Mouse (Mus musculus) lung, postnatal 0 days (tissue): Measurements from ENCODE around the gene Trim46. TPM values are rescaled to one million over a fixed set of nuclear protein-coding genes. Genes with fewer than 3 reads are reported as not detected.
A peak's percentile ranks its signal among the peaks of the same experiment; 100 is the strongest.

Experiments used
- ATAC-seq: fragments of 200-750 bp; cut with Nextera tagmentation; 2 replicates; pipeline ENCODE4 v1.8.0; 2017; ENCODE audit warnings: moderate library complexity
- DNase-seq: peaks from one replicate; pipeline ENCODE4 v3.0.0-alpha.2; 2016; ENCODE audit warnings: low spot score
- H3K27ac ChIP-seq: fragments of 300-500 bp; sonication (generic); 2 replicates; pipeline ENCODE4 v1.5.1; 2014; ENCODE audit warnings: antibody characterized with exemption, mild to moderate bottlenecking, low read length, mixed read lengths
- H3K27me3 ChIP-seq: fragments of 300-500 bp; sonication (generic); replicated peaks from 2 replicates; pipeline ENCODE4 v1.6.1; 2014; ENCODE audit warnings: low read length, mixed read lengths; ENCODE audit not compliant: insufficient read depth
- H3K36me3 ChIP-seq: fragments of 300-500 bp; sonication (generic); 2 replicates; pipeline ENCODE4 v1.6.1; 2014; ENCODE audit warnings: low read length, mixed read lengths; ENCODE audit not compliant: insufficient read depth
- H3K4me1 ChIP-seq: fragments of 300-500 bp; sonication (generic); 2 replicates; pipeline ENCODE4 v1.6.1; 2014; ENCODE audit warnings: antibody characterized with exemption, low read depth, low read length, mixed read lengths; ENCODE audit not compliant: insufficient read depth
- H3K4me2 ChIP-seq: fragments of 300-500 bp; sonication (generic); replicated peaks from 2 replicates; pipeline ENCODE4 v1.6.1; 2014; ENCODE audit warnings: low read depth, mild to moderate bottlenecking, low read length, moderate library complexity, mixed read lengths
- H3K4me3 ChIP-seq: fragments of 300-500 bp; sonication (generic); 2 replicates; pipeline ENCODE4 v1.5.1; 2014; ENCODE audit warnings: low read depth, low read length
- H3K9ac ChIP-seq: fragments of 300-500 bp; sonication (generic); replicated peaks from 2 replicates; pipeline ENCODE4 v1.6.1; 2014; ENCODE audit warnings: low read depth, mild to moderate bottlenecking
- H3K9me3 ChIP-seq: fragments of 300-500 bp; sonication (generic); 2 replicates; pipeline ENCODE4 v1.6.1; 2016; ENCODE audit warnings: low read length, mixed read lengths
- CTCF ChIP-seq: IDR thresholded peaks from 2 replicates; pipeline ENCODE4 v1.5.1; 2016; ENCODE audit warnings: antibody characterized with exemption, mild to moderate bottlenecking
- EP300 ChIP-seq: IDR thresholded peaks from 2 replicates; pipeline ENCODE4 v1.6.1; 2016; ENCODE audit warnings: antibody characterized with exemption, mild to moderate bottlenecking, control low read depth
- WGBS: fragments of 180-500 bp; shearing (Covaris S2); extraction: QIAGEN DNeasy Blood & Tissue Kit; methylation state at CpG from one replicate; pipeline ENCODE4 v1.1.7; 2014; 5-methylcytosine and 5-hydroxymethylcytosine counted together
- polyA plus RNA-seq: library from polyadenylated mRNA; unstranded; fragments of >200 nt; fragmentation: Nextera tagmentation; extraction: Ambion mirVana; gene quantifications from 2 replicates; pipeline ENCODE4 v1.2.1, GENCODE M21; 2015

Gene Trim46
- polyA plus RNA-seq, 1 experiment from 2014 or later = 1.8 TPM

DNA sequence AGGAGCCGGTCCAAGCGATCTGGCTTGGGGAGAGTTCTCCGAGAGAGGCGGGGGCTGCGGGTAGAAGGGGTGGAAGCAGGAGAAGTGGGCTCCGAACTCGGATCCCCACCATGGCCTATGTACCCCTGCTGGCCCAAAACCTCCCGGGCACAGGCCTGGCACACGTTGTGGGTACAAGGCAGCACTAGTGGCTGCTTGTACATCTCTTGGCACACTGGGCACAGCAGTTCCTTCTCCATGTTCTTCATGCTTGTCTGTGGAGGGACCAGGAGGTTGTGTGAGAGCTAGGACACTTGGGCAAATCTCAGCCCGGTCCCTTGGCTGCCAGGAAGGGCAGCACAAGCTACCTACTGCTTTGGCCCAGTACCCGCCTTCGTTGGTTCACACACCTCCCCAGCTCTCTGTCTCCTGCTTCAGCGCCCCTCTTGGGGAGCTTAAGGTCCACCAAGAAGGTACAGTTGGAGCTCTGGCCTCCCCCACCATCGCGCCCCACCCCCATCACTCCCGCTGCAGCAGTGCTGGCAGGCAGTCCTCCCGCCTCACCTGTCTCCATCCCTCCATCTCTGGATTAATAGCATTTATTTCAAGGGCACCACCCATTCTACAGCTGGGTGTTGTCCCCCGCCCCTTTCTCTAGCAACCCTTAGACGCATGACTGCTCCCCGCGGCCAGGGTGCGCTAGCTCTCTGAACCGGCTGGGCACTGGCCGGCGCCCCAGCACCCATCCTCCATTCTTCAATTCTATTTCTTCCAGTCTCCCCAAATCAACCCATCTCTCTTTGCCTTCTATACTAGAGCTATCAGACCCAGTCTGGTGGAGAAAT, 1.7 kb downstream of the Trim46 start:
- DNase-seq (peak; percentile 71), ATAC-seq (0 out of 2 replicates have a peak, but pooled peaks have one; percentile 18)
- Histone ChIP-seq H3K27me3 (peaks cover 6% of the 10 kb centered on the region), H3K4me2 (peak overlapping the region; percentile 54), H3K27ac (no peak overlapping the region), H3K4me3 (0 out of 2 replicates have a peak overlapping the region, but pooled peaks have one; percentile 19), H3K9ac (no peak overlapping the region), H3K9me3 (no peaks in the 10 kb centered on the region), H3K4me1 (peaks cover 25% of the 10 kb centered on the region), H3K36me3 (no peaks in the 10 kb centered on the region)
- 17% methylated on average over 25 of the region's 25 CpGs for WGBS
- TF ChIP-seq CTCF = peak; percentile 51
- no peak for TF ChIP-seq EP300

DNA sequence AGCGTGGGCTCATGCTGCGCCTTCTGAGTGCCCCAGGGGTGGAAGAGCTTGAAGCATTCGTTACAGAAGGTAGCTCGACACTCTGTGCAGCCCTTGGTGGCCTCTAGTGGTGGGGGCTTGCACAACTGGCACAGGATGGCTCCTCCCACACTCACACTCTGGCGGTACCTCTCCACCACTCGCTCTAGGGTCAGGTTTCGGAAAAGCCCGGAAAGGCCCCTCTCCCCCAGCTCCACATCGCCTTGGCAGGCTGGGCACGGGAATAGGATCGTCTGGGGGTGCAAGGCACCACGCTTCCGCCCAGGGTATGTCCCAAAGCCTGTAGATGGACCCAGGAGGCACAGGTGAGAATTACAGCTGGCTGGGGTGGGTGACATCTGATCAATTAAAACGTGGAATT, 2.5 kb downstream of the Trim46 start:
- 14% methylated on average over 14 of the region's 14 CpGs for WGBS
- H3K27me3 ChIP-seq = peaks cover 6% of the 10 kb centered on the region
- 0 out of 2 replicates have a peak overlapping the region, but pooled peaks have one; percentile 11 for H3K4me2 ChIP-seq
- H3K4me3 ChIP-seq = no peak overlapping the region
- ATAC-seq (peak; percentile 62), DNase-seq (peak; percentile 87)
- peaks cover 25% of the 10 kb centered on the region for H3K4me1 ChIP-seq
- H3K9me3 ChIP-seq = no peaks in the 10 kb centered on the region
- H3K27ac ChIP-seq = no peak overlapping the region
- no peak overlapping the region for H3K9ac ChIP-seq
- no peak for TF ChIP-seq EP300
- TF ChIP-seq CTCF = peak; percentile 72
- H3K36me3 ChIP-seq = no peaks in the 10 kb centered on the region

GRCm38 (mm10) chr3:89242331-89242895, 3.7 kb downstream of the Trim46 start:
- DNase-seq (peak; percentile 85), ATAC-seq (no peak)
- H3K4me2 ChIP-seq = no peak overlapping the region
- H3K9ac ChIP-seq = no peak overlapping the region
- WGBS = 70% methylated on average over 9 of the region's 9 CpGs
- peaks cover 6% of the 10 kb centered on the region for H3K27me3 ChIP-seq
- no peaks in the 10 kb centered on the region for H3K9me3 ChIP-seq
- peaks cover 25% of the 10 kb centered on the region for H3K4me1 ChIP-seq
- TF ChIP-seq EP300 (no peak), CTCF (peak; percentile 87)
- no peak overlapping the region for H3K27ac ChIP-seq
- no peak overlapping the region for H3K4me3 ChIP-seq
- no peaks in the 10 kb centered on the region for H3K36me3 ChIP-seq

- no peak for DNase-seq
- Histone ChIP-seq H3K9me3 (no peaks in the 10 kb centered on the region), H3K27ac (no peak overlapping the region), H3K4me1 (peaks cover 3% of the 10 kb centered on the region), H3K4me3 (no peak overlapping the region), H3K27me3 (no peaks in the 10 kb centered on the region), H3K4me2 (0 out of 2 replicates have a peak overlapping the region, but pooled peaks have one; percentile 3), H3K9ac (no peak overlapping the region), H3K36me3 (no peaks in the 10 kb centered on the region)
- peak; percentile 8; the same call in 1 of the 2 replicates for ATAC-seq
- 43% methylated on average over 12 of the region's 12 CpGs for WGBS
- TF ChIP-seq EP300 (no peak), CTCF (no peak)
Measured at GRCm38 (mm10) chr3:89238494-89238893, 7.6 kb downstream of the Trim46 start.

GRCm38 (mm10) chr3:89237682-89238081, 8.4 kb downstream of the Trim46 start:
- no peak for TF ChIP-seq EP300
- no peak for TF ChIP-seq CTCF
- no peak overlapping the region for H3K27ac ChIP-seq
- H3K9me3 ChIP-seq = no peaks in the 10 kb centered on the region
- no peak overlapping the region for H3K4me3 ChIP-seq
- peaks cover 7% of the 10 kb centered on the region for H3K4me1 ChIP-seq
- no peaks in the 10 kb centered on the region for H3K36me3 ChIP-seq
- WGBS = 76% methylated on average over 21 of the region's 21 CpGs
- DNase-seq (no peak), ATAC-seq (no peak)
- no peak overlapping the region for H3K9ac ChIP-seq
- no peaks in the 10 kb centered on the region for H3K27me3 ChIP-seq
- H3K4me2 ChIP-seq = no peak overlapping the region

GRCm38 (mm10) chr3:89236516-89236915, 9.6 kb downstream of the Trim46 start:
- WGBS = 77% methylated on average over 10 of the region's 10 CpGs
- ATAC-seq (no peak), DNase-seq (no peak)
- TF ChIP-seq EP300 (no peak), CTCF (no peak)
- Histone ChIP-seq H3K9me3 (no peaks in the 10 kb centered on the region), H3K4me2 (no peak overlapping the region), H3K27me3 (no peaks in the 10 kb centered on the region), H3K9ac (no peak overlapping the region), H3K4me1 (peaks cover 7% of the 10 kb centered on the region), H3K27ac (no peak overlapping the region), H3K4me3 (no peak overlapping the region), H3K36me3 (no peaks in the 10 kb centered on the region)
